Mouse (Mus musculus): ENCODE data around the gene Itpr3.

GRCm38 (mm10) chr17:27030896-27031295, 26.2 kb upstream of the Itpr3 start:
- TF ChIP-seq CTCF (IDR thresholded peaks at IDR 0.05) (no peak), EP300 (IDR thresholded peaks at IDR 0.05) (no peak)
